Mouse (Mus musculus): Measurements from ENCODE around the gene Pnpla2.

GRCm38 (mm10) chr7:141408833-141409232 lies 46.2 kb upstream of the Pnpla2 start:
- peak; percentile 92 for TF ChIP-seq CTCF (IDR thresholded peaks at IDR 0.05; ENCODE audit: low read depth)
- no peak for TF ChIP-seq EP300 (IDR thresholded peaks at IDR 0.05; ENCODE audit: low read depth)

All from heart, postnatal 0 days (tissue).